Mouse (Mus musculus) fat pad, adult 2 months (tissue): ENCODE measurements around the gene Ddx17.

Experiments used
- DNase-seq: peaks from one replicate; pipeline ENCODE4 v3.0.0-alpha.2; 2011; ENCODE audit warnings: low read depth, low spot score; ENCODE audit errors: extremely low read depth

The Ddx17 gene

GRCm38 (mm10) chr15:79546410-79547288 is at the start of gene Ddx17:
Gene Ddx17, minus strand, starts transcription at chr15:79546741.
- no peak for DNase-seq

- no peak for DNase-seq
Measured at GRCm38 (mm10) chr15:79581581-79581980, 35.0 kb upstream of the Ddx17 start.

- no peak for DNase-seq
Measured at GRCm38 (mm10) chr15:79577671-79578426, 31.3 kb upstream of the Ddx17 start.

- no peak for DNase-seq
Measured at GRCm38 (mm10) chr15:79576947-79577346, 30.4 kb upstream of the Ddx17 start.

- DNase-seq: no peak
Measured at GRCm38 (mm10) chr15:79575543-79576222, 29.1 kb upstream of the Ddx17 start.

GRCm38 (mm10) chr15:79562417-79562816 is 15.9 kb upstream of the Ddx17 start:
- DNase-seq: no peak

- no peak for DNase-seq
Measured at GRCm38 (mm10) chr15:79559649-79560048, 13.1 kb upstream of the Ddx17 start.

GRCm38 (mm10) chr15:79552566-79552965 is 6.0 kb upstream of the Ddx17 start:
- no peak for DNase-seq

GRCm38 (mm10) chr15:79548226-79548625 is 1.7 kb upstream of the Ddx17 start:
- DNase-seq: no peak

- DNase-seq: peak; percentile 77
Measured at GRCm38 (mm10) chr15:79547289-79547820, 814 bp upstream of the Ddx17 start.

- DNase-seq: no peak
Measured at GRCm38 (mm10) chr15:79545921-79546399, 581 bp downstream of the Ddx17 start.

GRCm38 (mm10) chr15:79545496-79545895 is 1.0 kb downstream of the Ddx17 start:
- DNase-seq: no peak

GRCm38 (mm10) chr15:79543968-79544367 is 2.6 kb downstream of the Ddx17 start:
- DNase-seq: no peak

- no peak for DNase-seq
Measured at GRCm38 (mm10) chr15:79533796-79534195, 12.7 kb downstream of the Ddx17 start.

- no peak for DNase-seq
Measured at GRCm38 (mm10) chr15:79529935-79530334, 16.6 kb downstream of the Ddx17 start.

- DNase-seq: peak; percentile 93
Measured at GRCm38 (mm10) chr15:79527991-79528639, 18.4 kb downstream of the Ddx17 start.

- DNase-seq: no peak
Measured at GRCm38 (mm10) chr15:79527192-79527591, 19.3 kb downstream of the Ddx17 start.

GRCm38 (mm10) chr15:79525979-79526768 is 20.4 kb downstream of the Ddx17 start:
- DNase-seq: peak; percentile 85

- DNase-seq: no peak
Measured at GRCm38 (mm10) chr15:79525564-79525963, 21.0 kb downstream of the Ddx17 start.
